Mouse (Mus musculus) adrenal gland, postnatal 10 days (tissue): Measurements from ENCODE around the gene Ip6k3. TPM values are rescaled to one million over a fixed set of nuclear protein-coding genes. Genes with fewer than 3 reads are reported as not detected.

Experiments used
- DNase-seq: peaks from one replicate; pipeline ENCODE4 v3.0.0; 2021; ENCODE audit warnings: mixed read lengths
- total RNA-seq, 2 experiments: library from RNA; stranded (reverse); gene quantifications; 2 replicates each; pipeline ENCODE4 v1.2.3; 2021

Ip6k3 gene
- total RNA-seq, 2 experiments from 2014 or later: 2.3 to 6.1 TPM

GRCm38 (mm10) chr17:27182401-27182800, 14.8 kb upstream of the Ip6k3 start:
- no peak for DNase-seq

- peak; percentile 61 for DNase-seq
Observed at GRCm38 (mm10) chr17:27181666-27182065, 14.1 kb upstream of the Ip6k3 start.

- no peak for DNase-seq
Observed at GRCm38 (mm10) chr17:27179681-27180280, 12.2 kb upstream of the Ip6k3 start.

- no peak for DNase-seq
Observed at GRCm38 (mm10) chr17:27178427-27179177, 11.0 kb upstream of the Ip6k3 start.

- no peak for DNase-seq
Observed at GRCm38 (mm10) chr17:27178019-27178418, 10.4 kb upstream of the Ip6k3 start.

GRCm38 (mm10) chr17:27176754-27177153, 9.2 kb upstream of the Ip6k3 start:
- no peak for DNase-seq

- no peak for DNase-seq
Observed at GRCm38 (mm10) chr17:27176287-27176686, 8.7 kb upstream of the Ip6k3 start.

- no peak for DNase-seq
Observed at GRCm38 (mm10) chr17:27175196-27175874, 7.7 kb upstream of the Ip6k3 start.

- DNase-seq: no peak
Observed at GRCm38 (mm10) chr17:27173715-27174114, 6.1 kb upstream of the Ip6k3 start.

GRCm38 (mm10) chr17:27172459-27172858, 4.9 kb upstream of the Ip6k3 start:
- no peak for DNase-seq

GRCm38 (mm10) chr17:27171121-27171520, 3.5 kb upstream of the Ip6k3 start:
- no peak for DNase-seq

GRCm38 (mm10) chr17:27169952-27170695, 2.5 kb upstream of the Ip6k3 start:
- peak; percentile 29 for DNase-seq

GRCm38 (mm10) chr17:27168569-27168968, 974 bp upstream of the Ip6k3 start:
- no peak for DNase-seq

GRCm38 (mm10) chr17:27166901-27167300, 694 bp downstream of the Ip6k3 start:
- DNase-seq: no peak

GRCm38 (mm10) chr17:27165054-27165773, 2.4 kb downstream of the Ip6k3 start:
- peak; percentile 74 for DNase-seq

- peak; percentile 68 for DNase-seq
Observed at GRCm38 (mm10) chr17:27160905-27161304, 6.7 kb downstream of the Ip6k3 start.

GRCm38 (mm10) chr17:27159169-27159568, 8.4 kb downstream of the Ip6k3 start:
- no peak for DNase-seq

- no peak for DNase-seq
Observed at GRCm38 (mm10) chr17:27158439-27158838, 9.2 kb downstream of the Ip6k3 start.

GRCm38 (mm10) chr17:27155752-27156151, 11.8 kb downstream of the Ip6k3 start:
- DNase-seq: no peak

GRCm38 (mm10) chr17:27154881-27155280, 12.7 kb downstream of the Ip6k3 start:
- DNase-seq: no peak

GRCm38 (mm10) chr17:27154256-27154655, 13.3 kb downstream of the Ip6k3 start:
- DNase-seq: no peak

- peak; percentile 86 for DNase-seq
Observed at GRCm38 (mm10) chr17:27153773-27154193, 13.8 kb downstream of the Ip6k3 start.
